Mouse (Mus musculus) intestine, postnatal 0 days (tissue): Measurements from ENCODE around the gene Srp14. TPM values are rescaled to one million over a fixed set of nuclear protein-coding genes. Genes with fewer than 3 reads are reported as not detected.

Experiments
- ATAC-seq: fragments of 200-750 bp; cut with Nextera tagmentation; 2 replicates; pipeline ENCODE4 v1.8.0; 2017; ENCODE audit warnings: mild to moderate bottlenecking, moderate TSS enrichment, moderate library complexity
- H3K27ac ChIP-seq: fragments of 300-500 bp; sonication (generic); 2 replicates; pipeline ENCODE4 v1.5.1; 2014; ENCODE audit warnings: mild to moderate bottlenecking, low read depth, low read length, moderate library complexity
- H3K27me3 ChIP-seq: fragments of 300-500 bp; sonication (generic); replicated peaks from 2 replicates; pipeline ENCODE4 v1.6.1; 2014; ENCODE audit warnings: low read length, mixed read lengths; ENCODE audit not compliant: control insufficient read depth, insufficient read depth
- H3K36me3 ChIP-seq: fragments of 300-500 bp; sonication (generic); 2 replicates; pipeline ENCODE4 v1.6.1; 2014; ENCODE audit warnings: mild to moderate bottlenecking, moderate library complexity; ENCODE audit not compliant: control insufficient read depth, insufficient read depth
- H3K4me1 ChIP-seq: fragments of 300-500 bp; sonication (generic); replicated peaks from 2 replicates; pipeline ENCODE4 v1.6.1; 2014; ENCODE audit warnings: antibody characterized with exemption, low read length, mixed read lengths; ENCODE audit not compliant: control insufficient read depth, insufficient read depth
- H3K4me2 ChIP-seq: fragments of 300-500 bp; sonication (generic); replicated peaks from 2 replicates; pipeline ENCODE4 v1.6.1; 2014; ENCODE audit warnings: low read depth, mild to moderate bottlenecking, moderate library complexity
- H3K4me3 ChIP-seq: fragments of 300-500 bp; sonication (generic); 2 replicates; pipeline ENCODE4 v1.5.1; 2014; ENCODE audit warnings: low read depth, low read length
- H3K9ac ChIP-seq: fragments of 300-500 bp; sonication (generic); 2 replicates; pipeline ENCODE4 v1.6.1; 2014; ENCODE audit warnings: mild to moderate bottlenecking, low read depth, low read length
- H3K9me3 ChIP-seq: fragments of 300-500 bp; sonication (generic); 2 replicates; pipeline ENCODE4 v1.6.1; 2016; ENCODE audit warnings: mixed run types; ENCODE audit not compliant: control insufficient read depth
- CTCF ChIP-seq: sonication (generic); IDR thresholded peaks from 2 replicates; pipeline ENCODE4 v1.5.1; 2016; ENCODE audit warnings: low read depth, mild to moderate bottlenecking, control low read depth, antibody characterized with exemption, moderate library complexity
- WGBS: fragments of 180-500 bp; shearing (Covaris S2); extraction: QIAGEN DNeasy Blood & Tissue Kit; methylation state at CpG from one replicate; pipeline ENCODE4 v1.1.7; 2014; 5-methylcytosine and 5-hydroxymethylcytosine counted together
- polyA plus RNA-seq: library from polyadenylated mRNA; unstranded; fragments of >200 nt; fragmentation: Nextera tagmentation; extraction: Ambion mirVana; gene quantifications from 2 replicates; pipeline ENCODE4 v1.2.1, GENCODE M21; 2015

Gene Srp14
- polyA plus RNA-seq, 1 experiment from 2014 or later: 168 TPM

DNA sequence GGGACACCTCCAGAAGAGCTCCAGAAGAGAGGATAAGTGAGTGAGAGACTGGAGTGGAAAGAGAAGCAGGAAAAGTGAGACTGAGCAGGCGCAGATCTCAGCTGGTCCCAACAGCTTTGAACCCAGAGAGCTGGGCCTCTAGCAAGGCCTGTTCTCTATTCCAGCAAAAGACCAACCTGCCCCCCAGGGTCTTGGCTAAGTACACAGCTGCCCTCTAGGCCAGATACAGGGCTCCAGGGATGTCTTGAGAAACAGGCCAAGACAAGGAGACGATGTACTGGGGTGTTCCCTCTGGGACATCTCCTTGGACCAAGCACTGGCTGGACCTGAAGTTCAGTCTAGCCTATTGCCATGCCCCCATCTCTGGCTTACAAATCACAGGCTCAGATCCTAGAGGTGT is 20.7 kb upstream of the Srp14 start:
- no peaks in the 10 kb centered on the region for H3K36me3 ChIP-seq
- no peaks in the 10 kb centered on the region for H3K9me3 ChIP-seq
- no peak overlapping the region for H3K27ac ChIP-seq
- H3K9ac ChIP-seq: no peak overlapping the region
- no peaks in the 10 kb centered on the region for H3K4me1 ChIP-seq
- H3K27me3 ChIP-seq: no peaks in the 10 kb centered on the region
- H3K4me2 ChIP-seq: no peak overlapping the region
- H3K4me3 ChIP-seq: no peak overlapping the region
- ATAC-seq: no peak
- 86% methylated on average over 2 of the region's 2 CpGs for WGBS
- TF ChIP-seq CTCF: no peak

DNA sequence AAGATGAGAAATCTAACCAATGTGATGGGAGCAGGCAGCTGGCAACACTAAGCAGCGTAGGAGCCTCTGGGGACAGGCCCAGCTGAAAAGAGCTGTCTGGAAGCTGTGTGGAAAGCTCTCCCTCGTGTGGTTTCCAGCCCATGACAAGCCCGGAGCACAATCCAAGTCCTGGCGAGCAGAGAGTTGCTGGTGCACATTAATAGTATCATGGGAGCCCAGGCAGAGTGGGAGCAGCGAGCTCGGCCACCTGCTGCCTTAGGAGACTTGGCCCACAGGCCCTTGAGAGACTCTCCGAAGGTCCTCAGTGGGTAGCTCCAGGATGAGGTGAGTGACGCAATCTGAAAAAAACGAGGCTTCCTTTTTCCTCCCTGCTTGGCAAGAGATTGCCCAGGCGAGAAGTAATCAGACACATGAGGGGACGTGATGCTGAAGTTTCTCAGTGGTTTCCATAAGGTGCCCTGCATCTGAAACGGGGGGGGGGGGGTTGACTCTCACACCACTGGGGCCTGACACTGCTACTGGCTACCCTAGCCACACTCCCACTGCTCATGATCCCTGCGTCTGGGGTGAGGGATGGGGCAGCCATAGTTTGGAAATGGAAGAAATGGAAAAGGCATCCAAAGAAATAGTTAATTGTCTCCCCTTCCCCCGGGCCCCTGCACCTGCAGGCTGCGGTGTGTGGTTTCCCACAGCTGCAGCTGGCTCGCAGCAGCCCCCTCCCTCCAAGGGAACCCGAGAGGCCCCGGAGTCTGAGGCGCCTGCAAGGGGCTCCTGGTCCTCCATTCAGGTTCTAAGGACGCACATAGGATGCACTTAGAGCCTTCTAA is 19.8 kb upstream of the Srp14 start:
- no peak for TF ChIP-seq CTCF
- H3K27me3 ChIP-seq: no peaks in the 10 kb centered on the region
- no peak overlapping the region for H3K4me3 ChIP-seq
- 46% methylated on average over 20 of the region's 20 CpGs for WGBS
- H3K27ac ChIP-seq: no peak overlapping the region
- no peaks in the 10 kb centered on the region for H3K9me3 ChIP-seq
- H3K36me3 ChIP-seq: no peaks in the 10 kb centered on the region
- no peak overlapping the region for H3K4me2 ChIP-seq
- no peaks in the 10 kb centered on the region for H3K4me1 ChIP-seq
- no peak overlapping the region for H3K9ac ChIP-seq
- no peak for ATAC-seq

DNA sequence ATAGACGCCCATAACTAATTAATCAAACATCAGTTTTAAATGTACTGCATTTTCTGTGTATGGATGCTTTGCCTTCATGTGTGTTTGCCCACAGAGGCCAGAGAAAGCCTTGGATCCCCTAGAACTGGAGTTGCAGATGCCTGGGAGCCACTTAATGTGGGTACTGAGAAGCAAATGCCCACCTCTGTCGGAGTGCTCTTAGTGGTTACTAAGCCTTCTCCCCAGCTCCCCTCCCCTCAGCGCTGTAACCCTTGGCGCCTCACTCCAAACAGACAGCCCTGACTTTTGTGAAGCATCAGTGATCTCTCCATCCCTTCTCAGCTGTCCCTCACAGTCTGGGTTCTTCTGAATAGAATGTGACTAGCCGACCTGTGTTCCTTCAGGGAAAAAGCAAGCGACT is 19.0 kb upstream of the Srp14 start:
- no peak for TF ChIP-seq CTCF
- WGBS: 89% methylated on average over 6 of the region's 6 CpGs

DNA sequence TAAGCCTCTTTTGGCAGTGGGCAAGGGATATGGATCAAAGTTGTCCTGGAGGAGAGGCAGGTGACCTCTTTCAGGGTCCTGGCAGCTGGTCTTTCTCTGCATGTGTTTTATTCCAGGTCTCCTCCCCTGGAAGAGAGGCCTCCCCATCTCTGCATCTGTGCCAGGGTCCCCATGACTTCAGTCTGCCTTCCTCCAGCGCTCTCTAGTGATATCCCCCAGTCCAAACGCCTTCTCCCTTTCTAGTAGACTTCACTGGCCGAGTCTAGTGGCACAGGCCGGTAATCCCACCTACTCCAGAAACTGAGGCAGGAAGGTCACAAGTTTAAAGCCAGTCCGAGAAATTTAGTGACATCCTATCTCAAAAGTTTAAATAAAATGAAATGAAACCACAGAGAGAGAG is 18.4 kb upstream of the Srp14 start:
- H3K9me3 ChIP-seq: no peaks in the 10 kb centered on the region
- TF ChIP-seq CTCF: no peak
- no peak overlapping the region for H3K4me3 ChIP-seq
- H3K9ac ChIP-seq: no peak overlapping the region
- no peak overlapping the region for H3K4me2 ChIP-seq
- 81% methylated on average over 5 of the region's 5 CpGs for WGBS
- H3K4me1 ChIP-seq: no peaks in the 10 kb centered on the region
- no peak for ATAC-seq
- no peaks in the 10 kb centered on the region for H3K36me3 ChIP-seq
- no peaks in the 10 kb centered on the region for H3K27me3 ChIP-seq
- no peak overlapping the region for H3K27ac ChIP-seq

More for the DNA sequence above, 19.0 kb upstream of the Srp14 start:
- H3K4me3 ChIP-seq: no peak overlapping the region
- H3K36me3 ChIP-seq: no peaks in the 10 kb centered on the region
- no peak overlapping the region for H3K4me2 ChIP-seq
- no peak overlapping the region for H3K9ac ChIP-seq
- no peaks in the 10 kb centered on the region for H3K9me3 ChIP-seq
- ATAC-seq: no peak
- H3K4me1 ChIP-seq: no peaks in the 10 kb centered on the region
- H3K27me3 ChIP-seq: no peaks in the 10 kb centered on the region
- no peak overlapping the region for H3K27ac ChIP-seq

DNA sequence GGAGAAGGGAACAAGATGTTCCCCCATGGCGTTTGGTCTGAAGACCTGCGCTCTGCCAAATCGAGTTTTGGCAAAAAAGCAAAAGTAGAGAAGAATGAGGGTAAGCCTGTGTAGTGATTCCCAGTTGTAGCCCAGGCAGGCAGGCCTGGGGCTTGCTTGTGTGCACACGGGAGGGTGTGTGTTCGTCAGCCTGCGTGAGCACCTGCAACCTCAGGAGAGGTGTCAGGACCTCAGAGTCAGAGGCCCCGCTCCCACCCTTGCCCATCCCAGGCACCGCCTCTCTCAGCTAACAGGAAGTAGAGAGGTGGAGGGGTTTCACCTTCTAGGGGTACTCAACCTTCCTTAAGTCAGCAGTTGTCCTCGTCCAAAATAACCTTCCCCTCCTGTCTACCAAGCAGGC is 15.5 kb upstream of the Srp14 start:
- H3K4me1 ChIP-seq: peaks cover 6% of the 10 kb centered on the region
- WGBS: 74% methylated on average over 9 of the region's 9 CpGs

DNA sequence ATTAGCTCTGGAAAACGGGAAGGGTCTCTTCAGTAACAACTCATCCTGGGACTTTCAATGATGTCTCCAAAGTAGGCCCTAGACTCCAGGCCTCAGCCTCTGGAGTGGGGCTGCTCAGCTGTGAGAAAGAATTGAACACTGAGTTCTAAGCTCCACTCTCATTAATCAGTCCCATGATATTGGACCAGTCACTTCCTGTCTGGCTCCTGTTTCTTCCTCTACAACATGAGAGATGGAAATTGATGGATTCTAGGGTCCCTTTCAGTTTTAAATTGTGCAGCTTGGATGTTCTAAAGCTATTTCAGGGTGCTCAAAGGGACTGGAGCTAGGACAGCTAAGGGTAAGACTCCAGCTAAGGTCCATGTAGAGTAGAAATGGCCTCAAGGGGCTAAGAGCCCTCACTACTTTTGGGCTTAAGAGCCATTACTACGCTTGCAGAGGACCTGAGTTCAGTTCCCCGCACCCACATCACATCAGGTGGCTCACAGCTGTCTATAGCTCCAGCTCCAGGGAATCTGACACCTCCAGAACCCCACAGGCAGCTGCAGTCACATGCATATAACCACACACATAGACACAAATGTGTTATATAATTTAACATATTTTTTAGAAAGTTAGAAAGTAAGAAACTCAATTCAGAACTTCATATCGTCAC is 12.4 kb upstream of the Srp14 start:
- Histone ChIP-seq H3K4me3 (no peak overlapping the region), H3K27me3 (no peaks in the 10 kb centered on the region), H3K4me1 (peaks cover 6% of the 10 kb centered on the region), H3K9me3 (no peaks in the 10 kb centered on the region), H3K4me2 (no peak overlapping the region), H3K9ac (no peak overlapping the region), H3K27ac (no peak overlapping the region), H3K36me3 (no peaks in the 10 kb centered on the region)
- no peak for ATAC-seq
- WGBS: 84% methylated on average over 4 of the region's 4 CpGs
- TF ChIP-seq CTCF: no peak

More for the DNA sequence above, 15.5 kb upstream of the Srp14 start:
- Histone ChIP-seq H3K27me3 (no peaks in the 10 kb centered on the region), H3K4me2 (no peak overlapping the region), H3K9ac (no peak overlapping the region), H3K4me3 (no peak overlapping the region), H3K27ac (no peak overlapping the region), H3K36me3 (no peaks in the 10 kb centered on the region), H3K9me3 (no peaks in the 10 kb centered on the region)
- no peak for ATAC-seq
- TF ChIP-seq CTCF: no peak
